Mouse (Mus musculus) myocyte (in vitro differentiated cells): ENCODE data around the gene Mtfr1l. TPM values are rescaled to one million over a fixed set of nuclear protein-coding genes. Genes with fewer than 3 reads are reported as not detected.

ENCODE experiments used
- H3K27me3 ChIP-seq: one replicate; pipeline ENCODE4 v1.6.1; 2011; ENCODE audit not compliant: control insufficient read depth, insufficient read depth, insufficient read length
- H3K36me3 ChIP-seq: one replicate; pipeline ENCODE4 v1.6.1; 2011; ENCODE audit not compliant: control insufficient read depth, insufficient read depth
- H3K4me2 ChIP-seq: one replicate; pipeline ENCODE4 v1.6.1; 2011; ENCODE audit warnings: low read depth, control low read depth
- H3K4me3 ChIP-seq: one replicate; pipeline ENCODE4 v1.5.1; 2011; ENCODE audit warnings: mild to moderate bottlenecking, control low read depth, moderate library complexity
- H3K79me2 ChIP-seq: one replicate; pipeline ENCODE4 v1.6.1; 2011; ENCODE audit not compliant: control insufficient read depth, insufficient read depth
- H3ac ChIP-seq: one replicate; pipeline ENCODE4 v1.6.1; 2011; ENCODE audit not compliant: control insufficient read depth, insufficient read length
- CEBPB ChIP-seq: IDR thresholded peaks from 2 replicates; pipeline ENCODE4 v1.6.1; 2011; ENCODE audit warnings: mild to moderate bottlenecking, moderate library complexity; ENCODE audit not compliant: poor library complexity, insufficient read depth, severe bottlenecking
- E2F4 ChIP-seq: IDR thresholded peaks from one replicate; pipeline ENCODE4 v1.6.1; 2011; ENCODE audit warnings: mild to moderate bottlenecking, control low read depth, moderate library complexity; ENCODE audit not compliant: insufficient read depth
- MAX ChIP-seq: IDR thresholded peaks from one replicate; pipeline ENCODE4 v1.6.1; 2011; ENCODE audit warnings: low read depth, mild to moderate bottlenecking, control low read depth
- MYOD1 ChIP-seq, 3 experiments: IDR thresholded peaks; one replicate each; pipeline ENCODE4 v1.6.1; 2011; ENCODE audit warnings: control low read depth in 2 of 3, low read depth in 2 of 3, mild to moderate bottlenecking in 2 of 3, moderate library complexity in 1 of 3; ENCODE audit not compliant: insufficient read length in 2 of 3, control insufficient read depth in 1 of 3
- MYOG ChIP-seq, 3 experiments: IDR thresholded peaks; one replicate each; pipeline ENCODE4 v1.6.1; 2011; ENCODE audit warnings: control low read depth in 2 of 3, low read depth in 2 of 3, mild to moderate bottlenecking in 2 of 3; ENCODE audit not compliant: insufficient read length in 2 of 3, control insufficient read depth in 1 of 3, insufficient read depth in 1 of 3
- POLR2A ChIP-seq: IDR thresholded peaks from one replicate; pipeline ENCODE4 v1.6.1; 2011; ENCODE audit warnings: low read depth, mild to moderate bottlenecking, control low read depth, moderate library complexity; ENCODE audit not compliant: insufficient read length
- POLR2AphosphoS2 ChIP-seq: IDR thresholded peaks from one replicate; pipeline ENCODE4 v1.6.1; 2011; ENCODE audit warnings: low read depth, control low read depth; ENCODE audit not compliant: insufficient read length
- REST ChIP-seq: IDR thresholded peaks from one replicate; pipeline ENCODE4 v1.6.1; 2011; ENCODE audit warnings: mild to moderate bottlenecking, control low read depth, moderate library complexity; ENCODE audit not compliant: insufficient read depth, insufficient read length
- SRF ChIP-seq: IDR thresholded peaks from one replicate; pipeline ENCODE4 v1.6.1; 2011; ENCODE audit warnings: low read depth; ENCODE audit not compliant: control insufficient read depth, insufficient read length
- TCF12 ChIP-seq: IDR thresholded peaks from one replicate; pipeline ENCODE4 v1.6.1; 2011; ENCODE audit warnings: mild to moderate bottlenecking, control low read depth; ENCODE audit not compliant: poor library complexity, insufficient read depth, severe bottlenecking
- TCF3 ChIP-seq: IDR thresholded peaks from one replicate; pipeline ENCODE4 v1.6.1; 2011; ENCODE audit warnings: low read depth, control low read depth; ENCODE audit not compliant: insufficient read length
- USF1 ChIP-seq: IDR thresholded peaks from one replicate; pipeline ENCODE4 v1.6.1; 2011; ENCODE audit warnings: low read depth, mild to moderate bottlenecking, control low read depth, moderate library complexity
- polyA plus RNA-seq: library from polyadenylated mRNA; unstranded; fragments of >200 nt; fragmentation: generic; extraction: Trizol; gene quantifications from one replicate; pipeline ENCODE4 v1.2.1, GENCODE M21; 2012; ENCODE audit warnings: missing spikeins

Gene Mtfr1l
- polyA plus RNA-seq, 1 experiment: 92.0 TPM

GRCm38 (mm10) chr4:134484231-134484630 lies 51.0 kb downstream of the Mtfr1l start:
- no peak overlapping the region for H3K4me2 ChIP-seq
- H3K79me2 ChIP-seq: no peaks in the 10 kb centered on the region
- no peak overlapping the region for H3ac ChIP-seq
- H3K36me3 ChIP-seq: no peaks in the 10 kb centered on the region
- H3K27me3 ChIP-seq: no peaks in the 10 kb centered on the region
- no peak overlapping the region for H3K4me3 ChIP-seq
- TF ChIP-seq POLR2A (no peak), MAX (no peak), MYOD1 (IDR thresholded peaks at IDR 0.05; ENCODE audit: control insufficient read depth in 1 of 3, insufficient read length in 2 of 3, low read depth in 2 of 3) (no peak), REST (no peak)

- Histone ChIP-seq H3K4me2 (no peak overlapping the region), H3K36me3 (no peaks in the 10 kb centered on the region), H3ac (no peak overlapping the region), H3K79me2 (no peaks in the 10 kb centered on the region), H3K27me3 (no peaks in the 10 kb centered on the region), H3K4me3 (no peak overlapping the region)
- TF ChIP-seq POLR2A: no peak
- TF ChIP-seq REST: no peak
- no peak for TF ChIP-seq TCF3
- no peak for TF ChIP-seq MAX
- TF ChIP-seq E2F4: no peak
- TF ChIP-seq POLR2AphosphoS2: no peak
- no peak for TF ChIP-seq TCF12
- no peak for TF ChIP-seq SRF
- no peak for TF ChIP-seq MYOD1 (IDR thresholded peaks at IDR 0.05; ENCODE audit: control insufficient read depth in 1 of 3, insufficient read length in 2 of 3, low read depth in 2 of 3)
- TF ChIP-seq CEBPB: no peak
- TF ChIP-seq MYOG (IDR thresholded peaks at IDR 0.05; ENCODE audit: control insufficient read depth in 1 of 3, insufficient read depth in 1 of 3, insufficient read length in 2 of 3, low read depth in 2 of 3): no peak
- no peak for TF ChIP-seq USF1
Observed at GRCm38 (mm10) chr4:134483696-134484095, 51.5 kb downstream of the Mtfr1l start.

GRCm38 (mm10) chr4:134483078-134483688 lies 52.0 kb downstream of the Mtfr1l start:
- H3K79me2 ChIP-seq: no peaks in the 10 kb centered on the region
- H3K4me3 ChIP-seq: no peak overlapping the region
- no peak for TF ChIP-seq MYOG (IDR thresholded peaks at IDR 0.05; ENCODE audit: control insufficient read depth in 1 of 3, insufficient read depth in 1 of 3, insufficient read length in 2 of 3, low read depth in 2 of 3)
- no peak for TF ChIP-seq POLR2AphosphoS2
- no peak for TF ChIP-seq CEBPB
- H3K4me2 ChIP-seq: peak overlapping the region; percentile 81
- no peaks in the 10 kb centered on the region for H3K27me3 ChIP-seq
- H3ac ChIP-seq: no peak overlapping the region
- H3K36me3 ChIP-seq: no peaks in the 10 kb centered on the region

- TF ChIP-seq MYOD1 (IDR thresholded peaks at IDR 0.05; ENCODE audit: control insufficient read depth in 1 of 3, insufficient read length in 2 of 3, low read depth in 2 of 3): no peak
- no peak for TF ChIP-seq REST
- TF ChIP-seq MAX: no peak
- TF ChIP-seq POLR2AphosphoS2: no peak
- no peak for TF ChIP-seq E2F4
- no peak for TF ChIP-seq TCF3
- no peak for TF ChIP-seq POLR2A
- no peak for TF ChIP-seq MYOG (IDR thresholded peaks at IDR 0.05; ENCODE audit: control insufficient read depth in 1 of 3, insufficient read depth in 1 of 3, insufficient read length in 2 of 3, low read depth in 2 of 3)
- TF ChIP-seq SRF: no peak
- no peak for TF ChIP-seq TCF12
- no peak for TF ChIP-seq CEBPB
- no peak for TF ChIP-seq USF1
- Histone ChIP-seq H3K4me2 (peak overlapping the region; percentile 81), H3K79me2 (no peaks in the 10 kb centered on the region)
Observed at GRCm38 (mm10) chr4:134482442-134482841, 52.7 kb downstream of the Mtfr1l start.

GRCm38 (mm10) chr4:134481270-134481669 lies 53.9 kb downstream of the Mtfr1l start:
- no peak overlapping the region for H3K4me3 ChIP-seq
- H3ac ChIP-seq: no peak overlapping the region
- TF ChIP-seq E2F4 (no peak), USF1 (no peak), POLR2A (no peak), MAX (no peak), POLR2AphosphoS2 (no peak), SRF (no peak), TCF12 (no peak), REST (no peak), MYOD1 (IDR thresholded peaks at IDR 0.05; ENCODE audit: control insufficient read depth in 1 of 3, insufficient read length in 2 of 3, low read depth in 2 of 3) (no peak), CEBPB (no peak), MYOG (IDR thresholded peaks at IDR 0.05; ENCODE audit: control insufficient read depth in 1 of 3, insufficient read depth in 1 of 3, insufficient read length in 2 of 3, low read depth in 2 of 3) (no peak), TCF3 (no peak)
- no peaks in the 10 kb centered on the region for H3K79me2 ChIP-seq
- H3K27me3 ChIP-seq: no peaks in the 10 kb centered on the region
- H3K4me2 ChIP-seq: no peak overlapping the region
- no peaks in the 10 kb centered on the region for H3K36me3 ChIP-seq

More at GRCm38 (mm10) chr4:134482442-134482841, 52.7 kb downstream of the Mtfr1l start:
- Histone ChIP-seq H3K27me3 (no peaks in the 10 kb centered on the region), H3K4me3 (no peak overlapping the region), H3ac (no peak overlapping the region), H3K36me3 (no peaks in the 10 kb centered on the region)
